Mouse (Mus musculus) CD4-positive helper T cell, adult 2 months (primary cell): Measurements from ENCODE around the gene 1300017J02Rik.
"Not testable (repeated sequence)": the region's sequence is repeated elsewhere in the genome, so short reads cannot be mapped to it uniquely, and the experiment has no call there.

Experiments used
- DNase-seq: peaks from one replicate; pipeline ENCODE4 v3.0.0-alpha.2; 2012; ENCODE audit warnings: low read depth, missing footprints, low spot score

Gene 1300017J02Rik

DNA sequence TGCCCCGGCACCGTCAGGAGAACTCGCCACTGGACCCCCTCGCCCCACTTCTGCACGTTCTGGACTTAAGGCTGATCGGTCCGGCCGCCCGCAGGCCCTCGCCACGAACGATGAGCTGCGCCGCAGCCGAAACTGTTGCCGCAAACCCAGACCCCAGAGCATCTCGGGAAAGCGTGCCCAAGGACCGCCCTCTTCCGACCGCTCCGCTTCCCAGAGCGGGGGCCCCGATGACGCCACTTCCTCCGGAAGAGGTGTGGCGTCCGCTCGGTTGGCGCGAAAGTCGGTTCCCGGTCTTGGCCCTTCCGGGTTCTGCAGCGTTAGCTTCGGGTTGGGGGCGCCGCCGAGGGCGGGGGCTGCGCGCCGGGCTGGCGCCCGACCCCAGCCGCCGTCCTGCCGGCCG is at the start of gene 1300017J02Rik, which contains the start of gene Topbp1:
Gene 1300017J02Rik (minus strand): TSS at position 156 of the 400 bp plus-strand sequence.
Gene Topbp1 (plus strand): TSS at position 289 of the 400 bp plus-strand sequence.
- peak; percentile 95 for DNase-seq

DNA sequence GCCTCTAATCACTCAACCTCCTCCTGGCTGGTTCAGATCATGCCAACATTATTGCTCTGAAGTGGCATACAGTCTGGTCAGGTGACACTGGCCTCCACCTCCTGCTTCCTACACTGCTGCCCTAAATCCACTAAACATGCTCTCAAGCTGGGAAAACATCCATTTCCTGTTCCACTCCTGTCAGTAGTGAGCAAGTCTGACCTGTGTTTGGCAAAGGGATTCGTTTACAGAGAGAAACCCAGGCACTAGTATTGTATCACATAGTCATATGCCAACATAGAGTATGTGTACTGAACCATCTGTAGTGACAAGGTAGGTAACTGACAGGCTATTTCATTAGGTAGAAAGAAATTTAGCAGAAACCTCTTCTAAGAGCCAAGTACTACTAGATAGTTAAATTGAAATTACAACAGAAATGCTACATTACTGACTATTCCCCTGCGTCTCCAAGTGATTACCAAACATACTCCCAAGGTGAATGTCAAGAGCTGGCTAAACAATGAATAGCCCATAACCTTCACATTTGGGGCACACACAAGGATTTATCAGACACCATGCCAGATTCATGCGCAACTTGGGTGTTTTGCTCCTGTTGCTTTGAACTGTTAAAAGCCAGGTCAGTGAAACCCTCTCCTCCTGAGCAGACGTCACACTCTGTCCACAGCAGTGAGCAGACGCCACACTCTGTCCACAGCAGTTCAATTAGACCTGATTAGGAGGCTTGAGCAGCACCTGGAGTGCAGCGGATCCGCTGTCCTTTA is 48.8 kb upstream of the 1300017J02Rik start:
- not testable (repeated sequence) for DNase-seq

DNA sequence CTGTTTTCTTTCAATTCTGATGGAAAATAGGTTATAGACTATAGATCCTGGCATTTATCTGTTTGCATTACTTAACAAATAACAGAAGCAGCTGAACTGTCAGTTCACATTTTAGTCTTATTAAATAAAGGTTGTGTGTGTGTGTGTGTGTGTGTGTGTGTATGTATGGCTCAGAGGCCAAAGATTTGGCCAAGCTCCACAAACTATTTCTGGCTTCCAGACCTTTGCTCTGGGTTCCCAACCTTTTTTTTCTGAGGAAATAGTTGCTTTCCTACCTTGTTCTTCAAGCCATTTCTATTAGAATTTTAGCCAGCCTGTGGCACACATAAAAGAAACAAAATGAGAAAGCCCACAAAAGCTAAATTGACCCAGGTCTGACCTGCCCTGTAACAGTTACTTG is 43.9 kb upstream of the 1300017J02Rik start:
- DNase-seq: no peak

DNA sequence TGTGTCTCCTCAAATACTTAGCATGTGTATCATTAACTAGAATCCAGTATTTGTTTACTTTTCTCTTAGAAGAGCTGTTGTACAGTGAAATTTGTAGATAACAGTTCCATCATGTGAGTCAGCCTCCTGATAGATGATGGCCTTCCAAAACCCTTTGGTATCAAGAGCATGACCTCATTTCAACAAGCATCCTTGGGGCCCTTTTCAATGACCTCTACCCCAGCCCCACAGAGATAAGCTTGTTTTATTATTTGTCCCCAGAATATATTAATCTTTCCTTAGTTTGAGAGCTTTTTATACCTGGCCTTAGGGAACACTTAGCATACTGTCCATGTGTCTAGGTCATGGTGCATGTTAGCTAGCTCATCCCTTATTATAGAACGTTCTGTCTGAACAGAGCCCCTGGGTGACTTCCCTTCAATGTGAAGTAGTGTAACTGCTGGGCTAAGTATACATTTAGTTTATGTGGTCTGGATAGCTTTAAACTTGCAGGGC is 43.2 kb upstream of the 1300017J02Rik start:
- DNase-seq: no peak

DNA sequence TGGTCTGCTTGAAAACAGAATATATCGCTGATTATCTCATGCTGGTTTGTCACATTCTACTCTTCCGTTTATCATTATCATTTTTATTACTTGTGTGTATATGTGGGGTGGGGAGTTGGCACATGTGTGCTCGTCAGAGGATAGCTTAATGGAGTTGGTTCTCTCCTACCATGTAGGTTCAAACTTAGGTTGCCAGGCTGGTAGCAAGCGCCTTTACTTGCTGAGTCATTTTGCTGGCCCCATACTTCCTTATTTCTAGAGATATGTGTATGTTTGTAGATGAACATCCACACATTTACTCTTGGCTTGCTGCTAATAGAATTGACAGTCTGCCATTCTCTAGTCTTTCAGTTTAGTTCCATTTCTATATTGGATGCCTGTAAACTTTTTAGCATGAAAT is 42.2 kb upstream of the 1300017J02Rik start:
- no peak for DNase-seq

DNA sequence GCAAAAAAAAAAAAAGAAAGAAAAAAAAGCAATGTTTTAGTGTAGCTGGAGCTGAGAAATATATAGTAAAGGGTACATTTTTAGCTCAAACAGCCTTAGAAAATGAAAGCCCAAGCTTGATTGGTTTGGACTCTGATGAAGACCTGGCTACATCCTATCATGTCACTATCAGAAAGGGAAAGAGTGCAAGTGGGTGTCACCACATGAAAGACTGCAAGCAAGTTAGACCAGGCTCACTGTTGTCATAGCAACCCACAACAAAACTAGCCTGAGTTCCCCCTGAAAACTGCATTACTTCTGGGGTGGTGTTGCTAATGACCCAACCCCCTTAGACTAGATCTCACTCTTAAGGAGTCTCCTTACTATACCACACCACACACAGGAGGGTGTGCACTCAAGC is 32.0 kb upstream of the 1300017J02Rik start:
- DNase-seq: peak; percentile 41

DNA sequence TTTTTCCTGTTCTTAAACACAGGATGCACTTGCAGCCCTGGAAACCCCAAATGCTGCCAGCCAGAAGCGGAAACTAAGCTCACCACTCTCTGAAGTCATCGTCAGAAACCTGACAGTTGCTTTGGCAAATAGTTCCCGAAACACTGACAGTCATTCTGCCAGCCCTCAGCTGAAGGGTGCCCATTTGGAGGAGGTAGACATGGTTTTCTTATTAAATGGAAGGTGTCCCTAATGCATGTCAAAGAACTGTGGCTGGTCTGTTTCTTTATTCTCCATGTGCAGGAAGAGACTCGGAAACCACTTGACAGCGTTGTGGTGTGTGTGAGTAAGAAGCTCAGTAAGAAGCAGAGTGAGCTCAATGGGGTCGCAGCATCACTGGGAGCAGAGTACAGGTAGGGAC is 27.8 kb upstream of the 1300017J02Rik start:
- DNase-seq: peak; percentile 6

DNA sequence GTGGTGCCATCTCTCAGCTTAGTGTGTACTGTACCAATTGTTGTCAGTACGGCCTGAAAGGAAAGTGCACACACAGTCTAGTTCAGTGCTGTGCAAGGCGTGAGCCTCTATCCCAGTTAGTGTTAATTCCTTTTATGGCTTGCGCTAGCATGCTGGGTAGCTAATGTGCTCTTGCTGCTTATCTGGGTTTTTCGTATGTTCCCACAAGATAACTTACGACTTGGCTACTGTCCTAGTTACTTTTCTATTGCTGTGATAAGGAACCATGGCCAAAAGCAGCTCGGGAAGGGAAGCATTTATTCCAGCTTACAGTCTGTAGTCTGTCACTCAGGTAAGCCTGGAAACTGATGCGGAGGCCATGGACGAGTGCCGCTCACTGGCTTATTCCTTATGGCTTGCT is 21.6 kb upstream of the 1300017J02Rik start:
- no peak for DNase-seq

DNA sequence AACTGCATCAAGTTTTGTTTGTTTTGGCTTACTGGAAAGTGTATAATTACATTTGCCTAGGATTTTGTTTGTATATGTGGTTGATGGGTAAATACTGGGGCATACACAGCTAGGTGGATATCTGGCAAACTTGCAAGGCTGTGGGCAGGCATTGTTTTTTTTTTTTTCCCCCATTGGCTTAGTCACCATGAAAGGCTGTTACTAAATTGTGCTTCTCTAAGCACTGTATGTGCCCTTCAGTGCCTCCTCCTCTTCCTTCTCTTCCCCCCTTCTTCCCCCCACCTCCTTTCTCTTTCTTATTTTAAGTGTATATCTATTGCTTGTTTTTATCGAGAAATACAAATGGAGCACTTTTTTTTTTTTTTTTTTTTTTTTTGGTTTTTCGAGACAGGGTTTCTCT is 19.8 kb upstream of the 1300017J02Rik start:
- no peak for DNase-seq

DNA sequence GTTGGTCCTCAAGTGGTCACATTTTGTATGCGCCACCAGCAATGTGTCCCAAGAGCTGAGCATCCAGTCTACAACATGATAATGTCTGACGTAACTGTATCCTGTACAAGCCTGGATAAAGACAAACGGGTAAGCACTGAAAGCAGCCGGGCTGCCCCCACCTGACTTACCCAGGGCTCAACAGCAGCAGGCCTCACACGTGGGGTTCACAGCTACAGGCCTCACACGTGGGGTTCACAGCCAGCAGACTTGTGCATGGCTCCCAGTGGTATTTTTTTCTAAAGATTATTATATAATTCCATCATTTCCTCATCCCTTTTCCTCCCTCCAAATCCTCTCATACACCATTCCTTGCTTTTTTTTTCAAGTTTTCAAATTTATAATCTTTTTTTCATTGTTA is 5.0 kb upstream of the 1300017J02Rik start:
- no peak for DNase-seq

DNA sequence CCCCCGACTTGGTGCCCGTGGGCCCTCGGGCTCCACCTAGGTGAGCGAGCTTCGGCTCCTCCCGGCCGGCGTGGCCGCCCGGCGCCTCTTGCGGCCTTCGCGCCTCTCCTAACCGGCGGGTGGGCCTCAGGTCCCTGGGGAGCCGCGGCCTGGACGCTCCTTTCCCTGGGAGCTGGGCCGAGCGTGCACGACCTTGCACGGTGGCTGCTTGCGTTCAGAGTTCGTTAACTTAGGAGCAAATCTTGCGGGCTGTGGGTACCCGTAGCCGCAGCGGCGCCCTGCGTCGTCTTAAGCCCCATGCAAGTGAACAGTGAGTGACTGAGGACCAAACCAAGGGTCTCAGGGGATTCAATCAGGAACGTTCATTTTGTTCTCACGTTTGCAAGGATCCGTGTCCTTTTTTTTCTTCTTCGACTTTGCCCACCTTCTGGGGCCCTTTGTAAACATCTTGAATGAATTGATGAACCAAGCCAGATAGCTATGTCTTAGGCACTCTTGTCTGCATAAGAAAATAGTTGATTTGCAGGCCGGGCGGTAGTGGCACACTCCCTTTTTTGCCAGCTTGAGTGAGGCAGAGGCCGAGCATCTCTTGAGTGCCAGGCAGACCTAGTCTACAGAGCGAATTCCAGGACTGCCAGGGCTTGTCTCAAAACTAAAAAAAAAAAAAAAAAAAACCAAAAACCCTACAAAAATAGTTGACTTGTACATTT is 605 bp upstream of the 1300017J02Rik start:
- DNase-seq: no peak

DNA sequence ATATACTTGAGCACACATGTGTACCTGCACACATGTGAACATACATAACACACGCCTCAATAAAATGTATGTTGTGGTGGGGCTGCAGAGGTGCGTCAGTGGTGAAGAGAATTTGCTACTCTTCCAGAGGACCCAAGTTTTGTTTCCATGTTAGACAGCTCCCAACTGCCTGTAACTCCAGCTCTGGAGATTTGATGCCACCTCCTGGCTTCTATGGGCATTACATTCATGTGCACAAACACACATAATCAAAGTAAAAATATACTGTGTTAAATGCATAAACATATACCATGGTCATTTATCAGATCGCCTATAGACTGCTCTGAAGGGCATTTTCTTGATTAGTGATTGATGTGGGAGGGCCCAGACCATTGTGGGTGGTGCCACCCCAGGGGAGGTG is 2.2 kb downstream of the 1300017J02Rik start:
- peak; percentile 50 for DNase-seq

DNA sequence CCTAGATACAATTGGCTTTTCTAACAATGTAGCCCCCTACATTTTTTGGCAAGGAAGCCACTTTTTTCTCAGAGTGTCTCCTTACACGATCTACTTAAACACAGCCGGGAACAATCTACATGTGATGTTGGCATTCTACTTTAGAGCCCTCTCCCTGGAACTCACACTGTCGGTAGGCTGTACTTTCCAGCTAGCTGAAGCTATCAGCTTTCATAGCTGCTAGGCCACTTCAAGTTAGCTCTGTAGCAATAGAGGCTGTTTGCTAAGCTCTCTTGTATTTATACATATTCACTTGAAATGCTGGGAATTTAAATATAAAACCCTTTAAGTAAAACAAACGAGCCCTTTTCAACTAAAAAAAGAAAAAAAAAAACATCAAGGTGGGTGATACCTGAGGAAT is 2.6 kb downstream of the 1300017J02Rik start:
- DNase-seq: no peak

DNA sequence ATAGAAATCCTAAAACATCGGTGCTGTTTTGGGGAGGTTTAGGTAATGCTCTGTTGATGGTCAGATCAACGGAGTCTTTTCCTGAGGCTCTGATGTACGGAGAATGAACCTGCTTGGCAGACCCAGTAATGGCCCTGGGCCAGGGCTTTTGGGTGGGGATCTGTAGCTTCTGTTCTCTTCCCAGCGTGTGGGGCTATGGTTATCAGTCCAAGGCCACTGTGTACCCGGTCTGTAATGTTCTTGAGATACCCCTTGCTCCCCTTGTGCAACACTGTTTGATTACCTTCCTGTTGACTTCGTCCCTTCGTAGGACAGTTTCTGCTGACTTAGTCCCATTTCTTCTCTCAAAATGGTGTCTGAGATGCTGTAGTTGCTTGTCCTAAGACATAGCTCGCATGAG is 3.8 kb downstream of the 1300017J02Rik start:
- DNase-seq: no peak

DNA sequence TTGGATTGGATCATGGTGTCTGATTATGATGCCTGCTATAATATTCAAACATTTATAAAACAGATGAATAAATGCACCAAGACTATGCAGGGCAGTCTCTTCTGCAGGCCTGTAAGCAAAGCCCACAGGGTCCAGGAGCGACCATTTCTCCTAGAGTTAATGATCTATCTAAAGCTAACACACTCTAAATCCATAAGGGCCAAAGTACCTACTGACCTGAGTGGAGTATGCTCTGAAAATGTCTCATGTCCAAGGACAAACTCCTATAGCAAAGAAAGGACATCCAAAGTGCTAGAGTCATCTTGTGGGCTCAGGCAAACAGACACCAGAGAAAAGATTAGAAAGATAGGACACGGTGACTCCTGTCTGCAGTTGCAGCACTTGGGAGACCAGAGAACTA is 10.4 kb downstream of the 1300017J02Rik start:
- DNase-seq: no peak

DNA sequence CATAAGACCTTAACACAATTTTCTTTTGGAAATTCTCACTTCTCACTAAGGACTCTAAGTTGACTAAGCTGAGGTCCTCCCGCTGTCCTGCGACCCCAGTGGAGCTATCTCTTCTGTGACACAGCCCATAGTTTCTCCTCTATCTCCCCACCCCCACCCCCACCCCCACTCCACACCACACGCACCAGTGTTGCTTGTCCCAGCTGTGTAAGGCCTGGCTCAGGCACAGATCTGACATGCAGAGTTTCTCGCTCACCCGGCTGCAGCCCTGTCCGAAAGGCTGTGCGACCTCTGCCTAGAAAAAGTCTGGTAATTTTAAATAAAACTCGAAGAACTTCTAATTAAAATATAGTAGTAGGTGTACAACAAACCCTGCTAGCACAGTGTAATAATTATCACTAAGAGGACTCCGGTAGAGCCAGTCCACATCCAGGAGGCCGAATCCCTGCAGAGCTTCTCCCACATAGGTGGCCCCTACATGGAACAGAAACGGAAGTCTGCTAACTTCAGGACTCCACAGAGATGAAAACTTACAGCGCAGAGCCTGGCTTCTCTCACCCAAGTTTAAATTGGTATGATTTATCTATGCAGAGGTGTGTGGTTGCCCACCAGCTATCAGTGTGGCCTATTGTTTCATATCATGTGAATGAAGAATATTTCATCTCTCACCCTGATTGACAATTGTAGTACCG is 16.2 kb downstream of the 1300017J02Rik start:
- DNase-seq: no peak

DNA sequence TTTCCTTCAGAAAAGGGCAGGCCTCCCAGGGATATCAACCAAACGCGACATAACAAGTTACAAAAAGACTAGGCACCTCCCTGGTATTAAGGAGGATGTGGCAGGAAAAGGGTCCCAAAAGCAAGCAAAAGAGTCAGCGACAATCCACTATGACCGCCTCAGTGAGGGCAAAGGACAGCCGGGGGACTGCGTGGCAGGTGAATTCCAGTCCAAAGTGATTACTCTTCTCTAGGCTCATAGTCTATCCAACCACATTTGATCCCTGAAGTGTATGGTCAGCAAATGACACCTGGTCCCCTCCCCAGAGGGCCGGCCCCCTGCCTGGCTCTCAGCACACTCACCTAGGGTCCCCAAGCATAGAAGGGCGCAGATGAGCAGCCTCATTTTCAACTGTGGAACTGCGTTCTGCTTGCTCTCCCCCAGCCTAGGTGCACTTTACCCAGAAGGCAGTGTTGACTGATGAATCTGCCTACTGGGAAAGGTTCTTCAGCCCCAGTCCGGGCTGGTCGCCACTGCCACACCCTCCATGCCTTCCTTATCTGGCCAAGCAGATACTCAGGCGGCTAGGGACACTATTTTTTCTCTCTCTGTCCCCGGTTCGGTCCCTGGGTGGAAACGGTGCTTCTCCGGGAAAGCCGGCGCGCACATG is 16.9 kb downstream of the 1300017J02Rik start:
- no peak for DNase-seq

DNA sequence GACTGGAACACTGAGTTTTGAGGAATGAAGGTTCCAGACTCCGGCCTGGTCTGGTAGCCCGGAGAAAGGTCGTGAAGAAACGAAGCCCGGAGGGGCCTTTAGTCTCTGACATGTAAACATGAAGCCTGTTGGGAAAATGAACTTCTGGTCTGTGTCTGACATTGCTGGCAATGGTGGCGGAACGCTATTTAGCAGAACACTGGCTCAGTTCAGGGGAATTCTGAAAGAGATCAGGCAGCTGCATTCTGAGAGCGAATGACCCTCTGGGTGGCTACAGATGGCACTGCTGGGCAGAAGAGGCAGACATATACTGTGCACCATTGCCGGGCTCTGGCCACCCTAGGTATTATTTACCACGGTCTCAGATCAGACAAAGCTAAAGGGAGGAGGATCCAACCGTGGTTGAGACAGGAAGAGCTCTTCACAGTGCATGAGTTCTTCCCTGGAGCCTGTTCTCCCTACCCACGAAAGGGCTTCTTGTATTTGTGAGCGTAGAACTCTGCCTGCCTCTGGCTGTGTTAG is 17.9 kb downstream of the 1300017J02Rik start:
- no peak for DNase-seq

DNA sequence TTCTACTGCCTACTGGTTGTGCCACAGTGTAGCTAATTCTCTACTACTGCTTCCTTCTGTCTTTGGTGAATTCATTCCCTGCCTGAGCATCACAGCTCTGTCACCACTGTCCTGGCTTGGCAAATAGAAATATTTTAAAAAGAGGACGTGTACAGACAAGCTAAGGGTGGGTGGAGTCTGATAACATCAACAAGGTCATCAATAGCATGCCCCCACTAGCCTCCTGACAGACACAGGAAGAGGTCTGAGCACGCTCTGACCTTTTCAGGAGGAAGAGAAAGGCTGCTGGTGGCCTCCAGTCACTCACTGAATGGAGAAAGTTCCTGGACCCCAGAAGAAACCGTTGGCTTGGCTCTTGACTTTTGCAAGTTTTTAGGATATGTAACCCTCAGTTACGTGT is 18.5 kb downstream of the 1300017J02Rik start:
- no peak for DNase-seq

DNA sequence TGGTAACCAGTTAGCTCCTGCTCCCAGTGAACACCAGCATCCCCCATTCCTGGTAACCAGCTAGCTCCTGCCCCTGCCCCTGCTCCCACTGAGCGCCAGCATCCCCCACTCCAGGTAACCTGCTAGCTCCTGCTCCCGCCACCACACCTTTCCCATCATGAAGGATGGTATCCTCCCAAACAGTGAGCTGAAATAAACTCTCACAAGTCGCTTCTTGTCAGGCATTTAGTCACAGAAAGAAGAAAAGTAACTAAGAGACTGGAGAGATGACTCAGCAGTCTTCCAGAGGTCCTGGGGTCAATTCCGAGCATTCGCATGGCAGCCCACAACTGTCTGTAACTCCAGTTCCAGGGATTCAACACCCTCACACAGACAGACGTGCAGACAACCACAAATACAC is 28.0 kb downstream of the 1300017J02Rik start:
- no peak for DNase-seq

DNA sequence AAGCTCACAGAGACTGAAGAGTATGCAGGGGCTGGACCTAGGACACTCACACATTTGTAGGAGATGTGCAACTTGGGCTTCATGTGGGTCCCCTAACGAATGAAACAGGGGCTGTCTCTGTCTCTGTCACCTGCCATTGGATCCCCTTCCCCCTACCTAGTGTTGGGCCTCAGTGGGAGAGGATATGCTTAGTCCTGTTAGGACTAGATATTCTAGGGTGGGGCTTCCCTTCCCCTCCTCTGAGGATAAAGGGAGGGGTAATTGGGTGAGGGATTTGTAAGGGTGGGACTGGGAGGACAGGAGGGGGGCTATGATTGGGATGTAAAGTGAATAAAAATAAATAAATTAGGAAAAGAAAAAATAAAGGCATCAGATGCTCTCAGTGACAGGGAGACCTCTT is 29.2 kb downstream of the 1300017J02Rik start:
- no peak for DNase-seq

DNA sequence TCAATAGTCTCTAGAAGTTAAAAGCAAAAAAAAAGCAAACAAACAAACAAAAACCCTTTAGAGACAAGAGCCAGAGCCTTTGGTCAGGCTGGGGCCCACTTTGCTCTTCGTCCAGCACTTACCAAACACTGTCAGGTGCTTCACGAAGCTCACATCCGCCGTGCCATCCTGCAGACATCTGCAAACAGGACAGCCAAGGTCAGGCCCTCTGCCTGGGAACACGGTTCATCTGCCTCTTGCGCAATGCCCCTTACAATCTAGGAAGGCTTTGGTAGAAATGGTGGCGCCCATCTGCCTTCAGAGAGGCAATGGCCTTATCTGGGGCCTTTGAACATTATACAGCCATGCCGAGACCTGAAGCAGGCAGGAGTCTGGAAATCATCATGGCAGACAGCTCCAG is 30.1 kb downstream of the 1300017J02Rik start:
- DNase-seq: no peak
